Mouse (Mus musculus) forebrain, embryonic 11.5 days (tissue): ENCODE measurements around the gene Tfr2. TPM values are rescaled to one million over a fixed set of nuclear protein-coding genes. Genes with fewer than 3 reads are reported as not detected.
A peak's percentile ranks its signal among the peaks of the same experiment; 100 is the strongest.

ENCODE experiments used
- ATAC-seq: fragments of 200-750 bp; cut with Nextera tagmentation; replicated peaks from 2 replicates; pipeline ENCODE4 v1.8.0; 2017; ENCODE audit warnings: moderate TSS enrichment; ENCODE audit not compliant: low FRiP score
- DNase-seq: peaks from one replicate; pipeline ENCODE4 v3.0.0-alpha.2; 2017; ENCODE audit warnings: low spot score
- H3K27ac ChIP-seq: fragments of 300-500 bp; sonication (generic); 2 replicates; pipeline ENCODE4 v1.5.1; 2014; ENCODE audit warnings: low read depth, low read length
- H3K27me3 ChIP-seq: fragments of 300-500 bp; sonication (generic); 2 replicates; pipeline ENCODE4 v1.6.1; 2014; ENCODE audit warnings: mild to moderate bottlenecking, low read length, mixed read lengths; ENCODE audit not compliant: control insufficient read depth, insufficient read depth
- H3K36me3 ChIP-seq: fragments of 300-500 bp; sonication (generic); 2 replicates; pipeline ENCODE4 v1.6.1; 2014; ENCODE audit warnings: mild to moderate bottlenecking, low read length, moderate library complexity, mixed read lengths; ENCODE audit not compliant: control insufficient read depth, insufficient read depth
- H3K4me1 ChIP-seq: fragments of 300-500 bp; sonication (generic); replicated peaks from 2 replicates; pipeline ENCODE4 v1.6.1; 2014; ENCODE audit warnings: low read length, mixed read lengths; ENCODE audit not compliant: control insufficient read depth, insufficient read depth
- H3K4me2 ChIP-seq: fragments of 300-500 bp; sonication (generic); 2 replicates; pipeline ENCODE4 v1.6.1; 2014; ENCODE audit warnings: low read depth, mild to moderate bottlenecking, low read length, moderate library complexity, mixed read lengths; ENCODE audit not compliant: severe bottlenecking
- H3K4me3 ChIP-seq: fragments of 300-500 bp; sonication (generic); 2 replicates; pipeline ENCODE4 v1.5.1; 2014; ENCODE audit warnings: low read depth, low read length
- H3K9ac ChIP-seq: fragments of 300-500 bp; sonication (generic); 2 replicates; pipeline ENCODE4 v1.6.1; 2014; ENCODE audit warnings: low read length
- H3K9me3 ChIP-seq: fragments of 300-500 bp; sonication (generic); 2 replicates; pipeline ENCODE4 v1.6.1; 2016; ENCODE audit warnings: low read length, mixed read lengths; ENCODE audit not compliant: control insufficient read depth
- WGBS: fragments of 180-500 bp; shearing (Covaris S2); extraction: QIAGEN DNeasy Blood & Tissue Kit; methylation state at CpG from one replicate; pipeline ENCODE4 v1.1.7; 2014; 5-methylcytosine and 5-hydroxymethylcytosine counted together
- polyA plus RNA-seq: library from polyadenylated mRNA; unstranded; fragments of >200 nt; fragmentation: Nextera tagmentation; extraction: Ambion mirVana; gene quantifications from 2 replicates; pipeline ENCODE4 v1.2.1, GENCODE M21; 2014

The Tfr2 gene
- polyA plus RNA-seq, 1 experiment from 2014 or later: 1.2 TPM

GRCm38 (mm10) chr5:137582702-137583101 is 13.1 kb downstream of the Tfr2 start:
- no peak overlapping the region for H3K4me2 ChIP-seq
- ATAC-seq: no peak
- H3K9ac ChIP-seq: no peak overlapping the region
- peaks cover 3% of the 10 kb centered on the region; the same call in 1 of the 2 replicates for H3K27me3 ChIP-seq
- WGBS: 42% methylated on average over 8 of the region's 8 CpGs
- no peak overlapping the region for H3K4me3 ChIP-seq
- DNase-seq: no peak
- H3K27ac ChIP-seq: no peak overlapping the region
- no peaks in the 10 kb centered on the region for H3K4me1 ChIP-seq
- H3K9me3 ChIP-seq: no peaks in the 10 kb centered on the region
- no peaks in the 10 kb centered on the region for H3K36me3 ChIP-seq

GRCm38 (mm10) chr5:137583670-137584169 is 14.1 kb downstream of the Tfr2 start:
- H3K36me3 ChIP-seq: no peaks in the 10 kb centered on the region
- ATAC-seq (peak; percentile 53), DNase-seq (peak; percentile 80)
- H3K4me1 ChIP-seq: no peaks in the 10 kb centered on the region
- no peaks in the 10 kb centered on the region for H3K9me3 ChIP-seq
- H3K4me3 ChIP-seq: peak overlapping the region; percentile 27
- H3K27ac ChIP-seq: no peak overlapping the region
- H3K27me3 ChIP-seq: peaks cover 3% of the 10 kb centered on the region; the same call in 1 of the 2 replicates
- peak overlapping the region; percentile 55 for H3K9ac ChIP-seq
- peak overlapping the region; percentile 59 for H3K4me2 ChIP-seq
- WGBS: 17% methylated on average over 27 of the region's 27 CpGs

- no peak for ATAC-seq
- H3K9ac ChIP-seq: no peak overlapping the region
Observed at GRCm38 (mm10) chr5:137584976-137585375, 15.3 kb downstream of the Tfr2 start.

GRCm38 (mm10) chr5:137590507-137590906 is 20.9 kb downstream of the Tfr2 start:
- no peak for DNase-seq
- no peaks in the 10 kb centered on the region for H3K27me3 ChIP-seq
- no peaks in the 10 kb centered on the region for H3K36me3 ChIP-seq
- H3K27ac ChIP-seq: no peak overlapping the region
- H3K4me3 ChIP-seq: no peak overlapping the region
- no peak for ATAC-seq
- no peak overlapping the region for H3K4me2 ChIP-seq
- no peaks in the 10 kb centered on the region for H3K9me3 ChIP-seq
- H3K4me1 ChIP-seq: no peaks in the 10 kb centered on the region
- no peak overlapping the region for H3K9ac ChIP-seq
- WGBS: 75% methylated on average over 5 of the region's 5 CpGs

More at GRCm38 (mm10) chr5:137584976-137585375, 15.3 kb downstream of the Tfr2 start:
- DNase-seq: no peak
- Histone ChIP-seq H3K4me3 (no peak overlapping the region), H3K27ac (no peak overlapping the region), H3K36me3 (no peaks in the 10 kb centered on the region), H3K4me2 (no peak overlapping the region), H3K9me3 (no peaks in the 10 kb centered on the region), H3K4me1 (no peaks in the 10 kb centered on the region), H3K27me3 (peaks cover 3% of the 10 kb centered on the region; the same call in 1 of the 2 replicates)
- WGBS: 33% methylated on average over 8 of the region's 8 CpGs

- H3K27ac ChIP-seq: no peak overlapping the region
- 78% methylated on average over 7 of the region's 7 CpGs for WGBS
- H3K4me2 ChIP-seq: no peak overlapping the region
- H3K9me3 ChIP-seq: no peaks in the 10 kb centered on the region
- no peaks in the 10 kb centered on the region; the same call in 1 of the 2 replicates for H3K4me1 ChIP-seq
- H3K36me3 ChIP-seq: no peaks in the 10 kb centered on the region
- H3K9ac ChIP-seq: no peak overlapping the region
- DNase-seq (no peak), ATAC-seq (no peak)
- H3K27me3 ChIP-seq: no peaks in the 10 kb centered on the region
- H3K4me3 ChIP-seq: no peak overlapping the region
Observed at GRCm38 (mm10) chr5:137595921-137596320, 26.3 kb downstream of the Tfr2 start.

GRCm38 (mm10) chr5:137596601-137597261 is 27.1 kb downstream of the Tfr2 start:
- Histone ChIP-seq H3K27ac (no peak overlapping the region), H3K9me3 (no peaks in the 10 kb centered on the region), H3K4me2 (no peak overlapping the region), H3K36me3 (no peaks in the 10 kb centered on the region), H3K27me3 (no peaks in the 10 kb centered on the region), H3K4me3 (no peak overlapping the region; the same call in 1 of the 2 replicates), H3K9ac (no peak overlapping the region), H3K4me1 (no peaks in the 10 kb centered on the region; the same call in 1 of the 2 replicates)
- ATAC-seq (no peak), DNase-seq (no peak)
- WGBS: 30% methylated on average over 27 of the region's 30 CpGs

GRCm38 (mm10) chr5:137597625-137598024 is 28.0 kb downstream of the Tfr2 start:
- Histone ChIP-seq H3K27me3 (no peaks in the 10 kb centered on the region), H3K4me1 (no peaks in the 10 kb centered on the region; the same call in 1 of the 2 replicates), H3K4me2 (no peak overlapping the region), H3K36me3 (no peaks in the 10 kb centered on the region), H3K27ac (no peak overlapping the region), H3K9me3 (no peaks in the 10 kb centered on the region), H3K4me3 (no peak overlapping the region), H3K9ac (no peak overlapping the region)
- ATAC-seq (no peak), DNase-seq (no peak)
- WGBS: 88% methylated on average over 6 of the region's 6 CpGs

- DNase-seq (no peak), ATAC-seq (no peak)
- Histone ChIP-seq H3K4me1 (no peaks in the 10 kb centered on the region; the same call in 1 of the 2 replicates), H3K4me3 (no peak overlapping the region), H3K9ac (no peak overlapping the region), H3K27me3 (no peaks in the 10 kb centered on the region), H3K27ac (no peak overlapping the region), H3K4me2 (no peak overlapping the region), H3K9me3 (no peaks in the 10 kb centered on the region), H3K36me3 (no peaks in the 10 kb centered on the region)
- WGBS: 84% methylated on average over 2 of the region's 2 CpGs
Observed at GRCm38 (mm10) chr5:137598100-137598826, 28.6 kb downstream of the Tfr2 start.
